Mouse (Mus musculus) myocyte (in vitro differentiated cells): ENCODE measurements around the gene Gstk1. TPM values are rescaled to one million over a fixed set of nuclear protein-coding genes. Genes with fewer than 3 reads are reported as not detected.

Source experiments
- H3K27me3 ChIP-seq: one replicate; pipeline ENCODE4 v1.6.1; 2011; ENCODE audit not compliant: control insufficient read depth, insufficient read depth, insufficient read length
- H3K36me3 ChIP-seq: one replicate; pipeline ENCODE4 v1.6.1; 2011; ENCODE audit not compliant: control insufficient read depth, insufficient read depth
- H3K4me2 ChIP-seq: one replicate; pipeline ENCODE4 v1.6.1; 2011; ENCODE audit warnings: low read depth, control low read depth
- H3K4me3 ChIP-seq: one replicate; pipeline ENCODE4 v1.5.1; 2011; ENCODE audit warnings: mild to moderate bottlenecking, control low read depth, moderate library complexity
- H3K79me2 ChIP-seq: one replicate; pipeline ENCODE4 v1.6.1; 2011; ENCODE audit not compliant: control insufficient read depth, insufficient read depth
- H3ac ChIP-seq: one replicate; pipeline ENCODE4 v1.6.1; 2011; ENCODE audit not compliant: control insufficient read depth, insufficient read length
- CEBPB ChIP-seq: IDR thresholded peaks from 2 replicates; pipeline ENCODE4 v1.6.1; 2011; ENCODE audit warnings: mild to moderate bottlenecking, moderate library complexity; ENCODE audit not compliant: poor library complexity, insufficient read depth, severe bottlenecking
- E2F4 ChIP-seq: IDR thresholded peaks from one replicate; pipeline ENCODE4 v1.6.1; 2011; ENCODE audit warnings: mild to moderate bottlenecking, control low read depth, moderate library complexity; ENCODE audit not compliant: insufficient read depth
- MAX ChIP-seq: IDR thresholded peaks from one replicate; pipeline ENCODE4 v1.6.1; 2011; ENCODE audit warnings: low read depth, mild to moderate bottlenecking, control low read depth
- MYOD1 ChIP-seq, 3 experiments: IDR thresholded peaks; one replicate each; pipeline ENCODE4 v1.6.1; 2011; ENCODE audit warnings: control low read depth in 2 of 3, low read depth in 2 of 3, mild to moderate bottlenecking in 2 of 3, moderate library complexity in 1 of 3; ENCODE audit not compliant: insufficient read length in 2 of 3, control insufficient read depth in 1 of 3
- MYOG ChIP-seq, 3 experiments: IDR thresholded peaks; one replicate each; pipeline ENCODE4 v1.6.1; 2011; ENCODE audit warnings: control low read depth in 2 of 3, low read depth in 2 of 3, mild to moderate bottlenecking in 2 of 3; ENCODE audit not compliant: insufficient read length in 2 of 3, control insufficient read depth in 1 of 3, insufficient read depth in 1 of 3
- POLR2A ChIP-seq: IDR thresholded peaks from one replicate; pipeline ENCODE4 v1.6.1; 2011; ENCODE audit warnings: low read depth, mild to moderate bottlenecking, control low read depth, moderate library complexity; ENCODE audit not compliant: insufficient read length
- POLR2AphosphoS2 ChIP-seq: IDR thresholded peaks from one replicate; pipeline ENCODE4 v1.6.1; 2011; ENCODE audit warnings: low read depth, control low read depth; ENCODE audit not compliant: insufficient read length
- REST ChIP-seq: IDR thresholded peaks from one replicate; pipeline ENCODE4 v1.6.1; 2011; ENCODE audit warnings: mild to moderate bottlenecking, control low read depth, moderate library complexity; ENCODE audit not compliant: insufficient read depth, insufficient read length
- SRF ChIP-seq: IDR thresholded peaks from one replicate; pipeline ENCODE4 v1.6.1; 2011; ENCODE audit warnings: low read depth; ENCODE audit not compliant: control insufficient read depth, insufficient read length
- TCF12 ChIP-seq: IDR thresholded peaks from one replicate; pipeline ENCODE4 v1.6.1; 2011; ENCODE audit warnings: mild to moderate bottlenecking, control low read depth; ENCODE audit not compliant: poor library complexity, insufficient read depth, severe bottlenecking
- TCF3 ChIP-seq: IDR thresholded peaks from one replicate; pipeline ENCODE4 v1.6.1; 2011; ENCODE audit warnings: low read depth, control low read depth; ENCODE audit not compliant: insufficient read length
- USF1 ChIP-seq: IDR thresholded peaks from one replicate; pipeline ENCODE4 v1.6.1; 2011; ENCODE audit warnings: low read depth, mild to moderate bottlenecking, control low read depth, moderate library complexity
- polyA plus RNA-seq: library from polyadenylated mRNA; unstranded; fragments of >200 nt; fragmentation: generic; extraction: Trizol; gene quantifications from one replicate; pipeline ENCODE4 v1.2.1, GENCODE M21; 2012; ENCODE audit warnings: missing spikeins

Gene Gstk1
- polyA plus RNA-seq, 1 experiment, result 0.53 TPM

- no peaks in the 10 kb centered on the region for H3K36me3 ChIP-seq
- H3K4me2 ChIP-seq, result no peak overlapping the region
- no peak for TF ChIP-seq TCF12
- TF ChIP-seq REST, result no peak
- no peak for TF ChIP-seq MYOD1 (IDR thresholded peaks at IDR 0.05; ENCODE audit: control insufficient read depth in 1 of 3, insufficient read length in 2 of 3, low read depth in 2 of 3)
- TF ChIP-seq TCF3, result no peak
- TF ChIP-seq SRF, result no peak
- TF ChIP-seq E2F4, result no peak
- no peak for TF ChIP-seq MYOG (IDR thresholded peaks at IDR 0.05; ENCODE audit: control insufficient read depth in 1 of 3, insufficient read depth in 1 of 3, insufficient read length in 2 of 3, low read depth in 2 of 3)
- TF ChIP-seq CEBPB, result no peak
- no peak for TF ChIP-seq MAX
- TF ChIP-seq POLR2AphosphoS2, result no peak
- no peak for TF ChIP-seq USF1
- TF ChIP-seq POLR2A, result no peak
- no peaks in the 10 kb centered on the region for H3K79me2 ChIP-seq
- H3K4me3 ChIP-seq, result no peak overlapping the region
- no peak overlapping the region for H3ac ChIP-seq
- no peaks in the 10 kb centered on the region for H3K27me3 ChIP-seq
Observed at GRCm38 (mm10) chr6:42253103-42253502, 7.4 kb downstream of the Gstk1 start.

GRCm38 (mm10) chr6:42257303-42257863 is 11.6 kb downstream of the Gstk1 start:
- H3K79me2 ChIP-seq, result no peaks in the 10 kb centered on the region
- TF ChIP-seq USF1, result no peak
- no peak for TF ChIP-seq CEBPB
- TF ChIP-seq E2F4, result no peak
- no peak for TF ChIP-seq TCF12
- no peak for TF ChIP-seq SRF
- no peak for TF ChIP-seq TCF3
- no peak for TF ChIP-seq REST
- no peak for TF ChIP-seq MYOD1 (IDR thresholded peaks at IDR 0.05; ENCODE audit: control insufficient read depth in 1 of 3, insufficient read length in 2 of 3, low read depth in 2 of 3)
- no peak for TF ChIP-seq POLR2A
- TF ChIP-seq MYOG (IDR thresholded peaks at IDR 0.05; ENCODE audit: control insufficient read depth in 1 of 3, insufficient read depth in 1 of 3, insufficient read length in 2 of 3, low read depth in 2 of 3), result no peak
- no peak for TF ChIP-seq POLR2AphosphoS2
- no peak for TF ChIP-seq MAX
- no peak overlapping the region for H3K4me2 ChIP-seq
- H3K27me3 ChIP-seq, result no peaks in the 10 kb centered on the region
- no peak overlapping the region for H3ac ChIP-seq
- no peaks in the 10 kb centered on the region for H3K36me3 ChIP-seq
- no peak overlapping the region for H3K4me3 ChIP-seq

GRCm38 (mm10) chr6:42260430-42260829 is 14.7 kb downstream of the Gstk1 start:
- TF ChIP-seq CEBPB (no peak), MAX (no peak), TCF12 (no peak)
- no peaks in the 10 kb centered on the region for H3K27me3 ChIP-seq

GRCm38 (mm10) chr6:42261524-42262170 is 15.9 kb downstream of the Gstk1 start, which contains the start of gene Tmem139:
Gene Tmem139, plus strand, starts transcription at chr6:42261970.
- Histone ChIP-seq H3K4me3 (no peak within 1 kb of the TSS), H3K36me3 (no peaks in the 10 kb centered on the region), H3ac (no peak within 1 kb of the TSS), H3K27me3 (no peaks in the 10 kb centered on the region), H3K79me2 (peaks cover 17% of the 10 kb centered on the region), H3K4me2 (no peak within 1 kb of the TSS)
- TF ChIP-seq MYOG (IDR thresholded peaks at IDR 0.05; ENCODE audit: control insufficient read depth in 1 of 3, insufficient read depth in 1 of 3, insufficient read length in 2 of 3, low read depth in 2 of 3) (no peak), E2F4 (no peak), SRF (no peak), REST (no peak), MYOD1 (IDR thresholded peaks at IDR 0.05; ENCODE audit: control insufficient read depth in 1 of 3, insufficient read length in 2 of 3, low read depth in 2 of 3) (no peak), USF1 (no peak), POLR2AphosphoS2 (no peak), TCF12 (no peak)

More at GRCm38 (mm10) chr6:42260430-42260829, 14.7 kb downstream of the Gstk1 start:
- no peak overlapping the region for H3K4me3 ChIP-seq
- H3ac ChIP-seq, result no peak overlapping the region
- peaks cover 4% of the 10 kb centered on the region for H3K79me2 ChIP-seq
- no peaks in the 10 kb centered on the region for H3K36me3 ChIP-seq
- H3K4me2 ChIP-seq, result no peak overlapping the region
